Mouse (Mus musculus) heart, embryonic 14.5 days (tissue): ENCODE results near the gene Otud4. TPM values are rescaled to one million over a fixed set of nuclear protein-coding genes. Genes with fewer than 3 reads are reported as not detected.
A peak's percentile ranks its signal among the peaks of the same experiment; 100 is the strongest.
"Not testable (repeated sequence)": the region's sequence is repeated elsewhere in the genome, so short reads cannot be mapped to it uniquely, and the experiment has no call there.

Experiments used
- ATAC-seq: fragments of 200-750 bp; cut with Nextera tagmentation; 2 replicates; pipeline ENCODE4 v1.8.0; 2017; ENCODE audit warnings: low read depth, moderate TSS enrichment; ENCODE audit not compliant: insufficient number of reproducible peaks, insufficient read depth, low FRiP score
- H3K27ac ChIP-seq, 2 experiments: fragments of 200-500 bp in 1 of 2; fragments of 300-500 bp in 1 of 2; sonication (generic) in 1 of 2; replicated peaks in 1 of 2; 2 replicates each; pipeline ENCODE4 v1.5.1; 2012 to 2014; ENCODE audit warnings: low read depth in 2 of 2, low read length in 2 of 2, control low read depth in 1 of 2, mild to moderate bottlenecking in 1 of 2, mixed read lengths in 1 of 2; ENCODE audit not compliant: control insufficient read depth in 1 of 2, insufficient read depth in 1 of 2
- H3K27me3 ChIP-seq: fragments of 300-500 bp; sonication (generic); 2 replicates; pipeline ENCODE4 v1.6.1; 2014; ENCODE audit warnings: mild to moderate bottlenecking, low read length, control low read depth; ENCODE audit not compliant: control insufficient read depth, insufficient read depth
- H3K36me3 ChIP-seq: fragments of 300-500 bp; sonication (generic); 2 replicates; pipeline ENCODE4 v1.6.1; 2014; ENCODE audit warnings: mild to moderate bottlenecking, control low read depth, low read length, mixed read lengths; ENCODE audit not compliant: control insufficient read depth, insufficient read depth
- H3K4me1 ChIP-seq, 2 experiments: fragments of 200-500 bp in 1 of 2; fragments of 300-500 bp in 1 of 2; sonication (generic) in 1 of 2; 2 replicates each; pipeline ENCODE4 v1.6.1; 2012 to 2014; ENCODE audit warnings: low read length in 2 of 2, control low read depth in 1 of 2, mixed read lengths in 1 of 2; ENCODE audit not compliant: control insufficient read depth in 2 of 2, insufficient read depth in 2 of 2
- H3K4me2 ChIP-seq: fragments of 300-500 bp; sonication (generic); 2 replicates; pipeline ENCODE4 v1.6.1; 2014; ENCODE audit warnings: mild to moderate bottlenecking, low read length
- H3K4me3 ChIP-seq, 2 experiments: fragments of 200-500 bp in 1 of 2; fragments of 300-500 bp in 1 of 2; sonication (generic) in 1 of 2; 2 replicates each; pipeline ENCODE4 v1.5.1; 2012 to 2014; ENCODE audit warnings: low read length in 2 of 2, mild to moderate bottlenecking in 2 of 2, control low read depth in 1 of 2, low read depth in 1 of 2, moderate library complexity in 1 of 2; ENCODE audit not compliant: control insufficient read depth in 1 of 2, insufficient read depth in 1 of 2
- H3K9ac ChIP-seq: fragments of 300-500 bp; sonication (generic); 2 replicates; pipeline ENCODE4 v1.6.1; 2014; ENCODE audit warnings: mild to moderate bottlenecking, low read length
- H3K9me3 ChIP-seq: fragments of 300-500 bp; sonication (generic); 2 replicates; pipeline ENCODE4 v1.6.1; 2016; ENCODE audit warnings: low read length, control low read depth; ENCODE audit not compliant: control insufficient read depth
- WGBS: fragments of 180-500 bp; shearing (Covaris S2); extraction: QIAGEN DNeasy Blood & Tissue Kit; methylation state at CpG from one replicate; pipeline ENCODE4 v1.1.7; 2014; 5-methylcytosine and 5-hydroxymethylcytosine counted together
- polyA plus RNA-seq: library from polyadenylated mRNA; unstranded; fragments of >200 nt; fragmentation: Nextera tagmentation; extraction: Ambion mirVana; gene quantifications from 2 replicates; pipeline ENCODE4 v1.2.1, GENCODE M21; 2014

The Otud4 gene
- polyA plus RNA-seq, 1 experiment from 2014 or later, result 27.4 TPM

GRCm38 (mm10) chr8:79638707-79639549 lies 490 bp upstream of the Otud4 start:
- Histone ChIP-seq H3K27ac (peak overlapping the region; percentile 98 to 99), H3K4me1 (peaks cover 2 to 11% of the 10 kb centered on the region in 2 experiments), H3K27me3 (no peaks in the 10 kb centered on the region), H3K36me3 (peaks cover under 1% of the 10 kb centered on the region), H3K9ac (peak overlapping the region; percentile 98), H3K4me2 (peak overlapping the region; percentile 81), H3K9me3 (peaks cover 11% of the 10 kb centered on the region), H3K4me3 (peak overlapping the region; percentile 85 to 99)
- ATAC-seq, result peak; percentile 99
- under 1% methylated on average over 75 of the region's 77 CpGs for WGBS

- Histone ChIP-seq H3K36me3 (peaks cover 21% of the 10 kb centered on the region), H3K9ac (peak overlapping the region; percentile 98), H3K4me3 (peak overlapping the region; percentile 39 to 99), H3K4me2 (peak overlapping the region; percentile 61), H3K27me3 (no peaks in the 10 kb centered on the region), H3K27ac (peak overlapping the region; percentile 40 to 98; a peak in 3 of 4 replicates), H3K4me1 (peaks cover 2 to 14% of the 10 kb centered on the region in 2 experiments), H3K9me3 (no peaks in the 10 kb centered on the region)
- no peak for ATAC-seq
- 0% methylated on average over 1 of the region's 1 CpGs for WGBS
Observed at GRCm38 (mm10) chr8:79641119-79641518, 1.7 kb downstream of the Otud4 start.

DNA sequence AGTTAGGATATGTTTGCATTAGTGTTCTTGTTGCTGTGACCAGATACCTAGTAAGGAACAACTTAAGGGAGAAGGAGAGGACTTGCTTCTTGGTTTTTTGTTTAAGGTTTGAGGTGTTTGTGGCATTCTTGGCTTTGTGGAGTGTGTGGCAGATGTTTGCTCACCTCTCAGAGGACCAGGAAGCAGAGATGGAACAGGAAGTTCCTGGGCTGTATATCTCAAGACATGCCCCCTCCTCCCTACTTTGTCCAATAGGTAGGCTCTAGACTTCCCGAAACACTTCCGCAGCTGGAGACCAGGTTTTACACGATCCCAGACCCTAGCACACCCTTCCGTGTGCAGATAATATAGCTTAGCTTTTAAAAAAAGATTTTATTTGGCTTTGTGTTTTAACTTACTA lies 10.2 kb downstream of the Otud4 start:
- Histone ChIP-seq H3K36me3 (peaks cover 74% of the 10 kb centered on the region), H3K27ac (no peak overlapping the region), H3K4me3 (no peak overlapping the region), H3K9me3 (no peaks in the 10 kb centered on the region), H3K4me1 (peaks cover 0 to 6% of the 10 kb centered on the region in 2 experiments; a peak in 2 of 4 replicates), H3K9ac (no peak overlapping the region), H3K4me2 (no peak overlapping the region), H3K27me3 (no peaks in the 10 kb centered on the region)
- no peak for ATAC-seq
- WGBS, result 89% methylated on average over 4 of the region's 4 CpGs

DNA sequence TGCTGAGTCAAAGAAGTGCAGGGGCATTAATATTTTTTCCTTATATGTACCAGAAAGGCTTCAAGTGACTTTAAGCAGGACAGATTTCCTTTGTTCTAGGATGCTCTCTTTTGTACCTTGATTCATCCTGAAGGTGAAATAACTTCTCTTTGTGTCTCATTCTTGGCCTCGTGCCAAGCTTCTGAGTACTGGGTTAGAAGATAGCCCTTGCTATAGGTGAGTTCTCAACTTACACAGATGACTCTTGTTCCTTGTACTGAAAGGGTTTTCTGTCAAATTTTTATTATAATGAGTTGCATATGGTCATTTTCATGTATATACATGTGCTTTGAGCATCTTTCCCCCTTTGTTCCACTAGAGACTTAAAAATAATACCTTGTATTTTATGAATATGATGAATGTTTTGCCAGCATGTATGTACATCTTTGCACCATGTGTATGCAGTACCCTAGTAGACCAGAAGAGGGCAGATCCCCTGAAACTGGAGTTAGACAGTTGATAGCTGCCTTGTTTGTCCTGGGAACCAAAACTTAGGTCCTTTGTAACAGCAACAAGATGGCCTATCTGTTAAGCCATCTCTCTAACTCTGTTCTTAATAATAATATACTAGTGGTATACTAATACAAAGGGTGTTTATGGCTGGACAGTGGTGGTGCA lies 10.9 kb downstream of the Otud4 start:
- WGBS, result 91% methylated on average over 1 of the region's 1 CpGs
- Histone ChIP-seq H3K9ac (no peak overlapping the region), H3K36me3 (peaks cover 76% of the 10 kb centered on the region)

GRCm38 (mm10) chr8:79653736-79654135 lies 14.3 kb downstream of the Otud4 start:
- Histone ChIP-seq H3K9ac (no peak overlapping the region), H3K4me2 (no peak overlapping the region), H3K4me1 (peaks cover 0 to 10% of the 10 kb centered on the region in 2 experiments; a peak in 2 of 4 replicates), H3K36me3 (peaks cover 74% of the 10 kb centered on the region), H3K9me3 (no peaks in the 10 kb centered on the region), H3K27me3 (no peaks in the 10 kb centered on the region), H3K4me3 (no peak overlapping the region), H3K27ac (no peak overlapping the region)
- WGBS, result 59% methylated on average over 4 of the region's 4 CpGs
- no peak for ATAC-seq

More for the DNA sequence above, 10.9 kb downstream of the Otud4 start:
- Histone ChIP-seq H3K9me3 (no peaks in the 10 kb centered on the region), H3K27me3 (no peaks in the 10 kb centered on the region), H3K27ac (no peak overlapping the region), H3K4me3 (no peak overlapping the region), H3K4me2 (no peak overlapping the region), H3K4me1 (peaks cover 0 to 10% of the 10 kb centered on the region in 2 experiments; a peak in 2 of 4 replicates)
- no peak for ATAC-seq

DNA sequence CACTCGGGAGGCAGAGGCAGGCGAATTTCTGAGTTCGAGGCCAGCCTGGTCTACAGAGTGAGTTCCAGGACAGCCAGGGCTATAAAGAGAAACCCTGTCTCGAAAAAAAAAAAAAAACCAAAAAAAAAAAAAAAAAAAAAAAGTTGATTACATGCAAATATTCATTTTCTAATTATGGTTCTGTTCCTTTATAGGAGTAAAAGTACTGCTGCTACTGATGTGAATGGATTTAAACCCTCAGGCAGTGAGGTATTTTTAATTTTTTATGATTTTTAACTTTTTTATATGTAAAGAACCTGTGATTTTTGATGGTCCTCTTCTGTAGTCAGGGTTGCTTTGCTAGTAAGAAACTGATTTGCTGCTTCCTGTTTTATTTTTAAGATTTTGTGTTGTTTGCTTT lies 19.3 kb downstream of the Otud4 start:
- not testable (repeated sequence) for H3K9ac ChIP-seq, H3K27me3 ChIP-seq, H3K4me3 ChIP-seq, H3K27ac ChIP-seq, H3K9me3 ChIP-seq, H3K4me1 ChIP-seq, ATAC-seq, H3K4me2 ChIP-seq
- peaks cover 89% of the 10 kb centered on the region for H3K36me3 ChIP-seq
- 83% methylated on average over 3 of the region's 4 CpGs for WGBS

- no peaks in the 10 kb centered on the region for H3K9me3 ChIP-seq
- H3K27me3 ChIP-seq, result no peaks in the 10 kb centered on the region
- WGBS, result 83% methylated on average over 4 of the region's 4 CpGs
- H3K27ac ChIP-seq, result no peak overlapping the region
- no peak overlapping the region for H3K9ac ChIP-seq
- ATAC-seq, result no peak
- H3K4me2 ChIP-seq, result no peak overlapping the region
- peaks cover 62% of the 10 kb centered on the region for H3K36me3 ChIP-seq
- no peak overlapping the region for H3K4me3 ChIP-seq
- peaks cover 0 to 3% of the 10 kb centered on the region in 2 experiments; a peak in 1 of 4 replicates for H3K4me1 ChIP-seq
Observed at GRCm38 (mm10) chr8:79676461-79676860, 37.0 kb downstream of the Otud4 start.
